Mouse (Mus musculus) layer of hippocampus, postnatal 36 days (tissue): ENCODE data around the gene Dnm1. TPM values are rescaled to one million over a fixed set of nuclear protein-coding genes. Genes with fewer than 3 reads are reported as not detected.
A peak's percentile ranks its signal among the peaks of the same experiment; 100 is the strongest.

Source experiments
- DNase-seq, 2 experiments: peaks; one replicate each; pipeline ENCODE4 v3.0.0; 2022
- microRNA-seq, 2 experiments: library from miRNA; unstranded; fragments of <30 nt; microRNA quantifications; one replicate each; pipeline ENCODE4 v1.2.0; 2021
- total RNA-seq, 2 experiments: library from RNA; stranded (reverse); gene quantifications; 2 replicates each; pipeline ENCODE4 v1.2.3; 2021

Dnm1 gene
- total RNA-seq, 2 experiments from 2014 or later: 1,246 to 1,312 TPM

GRCm38 (mm10) chr2:32275823-32276222 lies 77.3 kb downstream of the Dnm1 start:
- no peak for DNase-seq

GRCm38 (mm10) chr2:32260635-32261034 lies 92.5 kb downstream of the Dnm1 start:
- DNase-seq: no peak

- peak; percentile 87 to 88 for DNase-seq
These were observed 93.3 kb downstream of the Dnm1 start, which contains the start of gene Uck1 for GRCm38 (mm10) chr2:32259657-32260417. Gene Uck1 (minus strand): TSS chr2:32260159.

GRCm38 (mm10) chr2:32258887-32259533 lies 94.1 kb downstream of the Dnm1 start:
- DNase-seq: no peak

Small RNAs within 50 kb of the gene (microRNA-seq; reads per million reads assigned to microRNA genes)
- gene Gm23363 (0 to 0.90 reads per million in 2 experiments), gene Mir199b (0 to 0.42 reads per million in 2 experiments)

Other genes with a start within 250 kb of the Dnm1 start
- gene Prrc2b, start 202.3 kb downstream of the Dnm1 start, total RNA-seq: 100 to 1,000 TPM; 271 to 276 TPM
- 10 to 100 TPM; 25.6 to 26.4 TPM for gene Pomt1, start 116.7 kb downstream of the Dnm1 start, total RNA-seq
- 10 to 100 TPM; 53.1 to 58.3 TPM for gene Uck1, start 93.2 kb downstream of the Dnm1 start, total RNA-seq
- 10 to 100 TPM; 79.9 to 81.2 TPM for gene Golga2, start 66.0 kb downstream of the Dnm1 start, total RNA-seq
- 100 to 1,000 TPM; 208 to 224 TPM for gene Swi5, start 65.3 kb downstream of the Dnm1 start, total RNA-seq
- gene Ciz1, start 1.0 kb downstream of the Dnm1 start, total RNA-seq: 10 to 100 TPM; 69.8 to 94.5 TPM
- 100 to 1,000 TPM; 160 to 170 TPM for gene 1110008P14Rik, start 28.6 kb upstream of the Dnm1 start, total RNA-seq
- gene Lcn2, start 34.9 kb upstream of the Dnm1 start, total RNA-seq: 10 to 100 TPM in 1 of 2 experiments, under 1 TPM in 1; 0.65 to 13.4 TPM
- 10 to 100 TPM; 37.1 to 37.7 TPM for gene Ptges2, start 42.6 kb upstream of the Dnm1 start, total RNA-seq
- gene Naif1, start 97.1 kb upstream of the Dnm1 start, total RNA-seq: 1 to 10 TPM; 4.2 to 4.4 TPM
- gene Slc25a25, start 98.1 kb upstream of the Dnm1 start, total RNA-seq: 10 to 100 TPM; 58.1 to 60.0 TPM
- gene Fam102a, start 182.0 kb upstream of the Dnm1 start, total RNA-seq: 10 to 100 TPM; 69.4 to 69.8 TPM
- gene Dpm2, start 217.5 kb upstream of the Dnm1 start, total RNA-seq: 10 to 100 TPM; 69.1 to 81.8 TPM
- 1 to 10 TPM; 2.9 to 3.8 TPM for gene Pip5kl1, start 221.5 kb upstream of the Dnm1 start, total RNA-seq
- 1 to 10 TPM in 1 of 2 experiments, under 1 TPM in 1; 0.37 to 1.0 TPM for gene 9430097D07Rik, start 222.3 kb upstream of the Dnm1 start, total RNA-seq
- 10 to 100 TPM; 35.6 to 41.2 TPM for gene St6galnac4, start 233.8 kb upstream of the Dnm1 start, total RNA-seq
- gene St6galnac6, start 246.4 kb upstream of the Dnm1 start, total RNA-seq: 100 to 1,000 TPM; 114 to 117 TPM